Mouse (Mus musculus): ENCODE data around the gene Rassf7.

The Rassf7 gene

DNA sequence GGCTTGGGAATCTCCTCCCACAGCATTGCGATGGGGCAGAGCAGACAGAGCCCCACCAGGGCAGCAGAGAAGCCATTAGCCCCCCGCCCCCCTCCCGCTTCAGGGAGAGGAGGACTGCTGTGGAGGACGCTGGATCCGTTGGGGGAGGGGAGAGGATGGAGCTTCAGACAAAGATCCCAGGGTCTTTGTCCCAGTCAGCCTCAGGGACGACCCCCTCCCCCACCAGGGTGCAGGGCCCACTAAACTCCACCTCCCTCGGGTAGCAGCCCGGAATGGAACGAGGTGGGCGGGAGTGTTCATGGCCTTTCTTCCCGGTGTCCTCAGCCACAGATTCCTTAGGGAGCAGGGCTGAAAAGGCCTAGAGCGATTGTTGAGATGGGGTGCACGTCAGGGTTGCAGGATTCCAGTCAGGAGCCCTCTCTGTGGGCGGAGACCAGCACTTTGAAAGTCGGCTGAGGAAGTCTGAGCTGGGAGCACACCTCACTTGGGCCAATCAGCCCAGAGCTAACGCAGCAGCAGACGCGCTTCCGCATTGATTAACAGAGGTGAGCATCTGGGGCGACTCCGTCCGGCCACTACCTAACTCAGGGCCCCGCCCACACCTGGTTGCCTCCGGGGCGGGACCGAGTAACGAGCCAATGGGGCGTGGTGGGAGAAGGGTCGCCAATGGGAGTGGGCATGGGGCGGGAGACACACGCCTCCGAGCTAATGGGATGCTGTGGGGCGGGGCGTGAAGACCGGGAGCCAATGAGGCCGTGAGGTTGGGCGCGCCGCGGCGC is at the start of gene Rassf7:
Gene Rassf7 (plus strand): TSS at position 760 of the 779 bp plus-strand sequence.
- DNase-seq (ENCODE audit: low read depth, low spot score), result peak; percentile 98

DNA sequence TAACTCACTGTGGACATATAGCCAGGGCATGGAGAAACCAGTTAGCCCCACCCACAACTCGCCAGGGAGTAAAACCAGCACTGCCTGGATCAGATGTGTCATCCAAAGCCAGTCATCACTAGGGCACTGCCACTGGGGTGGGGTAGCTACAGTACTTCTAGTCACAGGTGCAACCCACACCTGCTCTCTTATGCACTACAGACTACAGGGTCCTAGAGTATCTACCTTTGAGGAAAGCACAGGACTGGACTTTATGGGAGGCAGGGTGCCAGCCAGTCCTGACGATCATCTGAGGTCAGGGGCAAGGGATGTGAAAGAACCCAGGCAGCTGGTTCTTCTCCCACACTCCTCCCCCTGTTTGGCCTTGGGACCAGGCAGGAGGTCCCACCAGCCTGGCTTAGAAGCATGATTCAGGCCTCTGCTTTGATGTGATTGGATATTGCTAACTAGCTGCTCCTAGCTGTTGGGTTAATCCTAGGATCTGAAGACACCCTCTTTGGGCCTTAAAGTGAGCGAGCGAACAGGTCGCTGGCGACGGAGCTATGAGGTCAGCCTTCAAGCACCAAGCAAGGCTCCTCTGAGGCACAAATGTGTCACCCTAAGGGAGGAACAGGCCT is 47.7 kb upstream of the Rassf7 start:
- peak; percentile 16 for DNase-seq (ENCODE audit: low read depth, low spot score)

DNA sequence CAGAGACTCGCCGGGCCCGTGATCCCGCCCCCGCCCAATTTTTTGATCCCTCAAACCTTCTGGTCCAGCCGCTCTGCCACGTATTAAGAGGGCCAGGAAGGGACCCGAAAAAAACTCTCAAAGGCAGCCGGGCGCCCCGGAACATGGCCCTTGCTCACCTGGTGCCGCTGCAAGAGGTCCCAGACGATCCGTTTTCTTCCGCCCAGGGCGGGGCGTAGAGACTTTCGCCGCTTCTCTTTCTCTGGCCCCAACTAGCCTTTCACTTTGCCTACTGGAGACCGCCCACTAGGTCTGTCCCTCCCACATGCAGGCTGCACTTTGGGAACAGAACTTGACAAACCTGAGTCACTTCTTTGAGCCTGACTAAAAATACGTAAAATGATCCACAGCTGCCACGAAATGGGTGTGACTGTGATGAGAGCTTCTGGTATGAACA is 47.1 kb upstream of the Rassf7 start:
- peak; percentile 63 for DNase-seq (ENCODE audit: low read depth, low spot score)

DNA sequence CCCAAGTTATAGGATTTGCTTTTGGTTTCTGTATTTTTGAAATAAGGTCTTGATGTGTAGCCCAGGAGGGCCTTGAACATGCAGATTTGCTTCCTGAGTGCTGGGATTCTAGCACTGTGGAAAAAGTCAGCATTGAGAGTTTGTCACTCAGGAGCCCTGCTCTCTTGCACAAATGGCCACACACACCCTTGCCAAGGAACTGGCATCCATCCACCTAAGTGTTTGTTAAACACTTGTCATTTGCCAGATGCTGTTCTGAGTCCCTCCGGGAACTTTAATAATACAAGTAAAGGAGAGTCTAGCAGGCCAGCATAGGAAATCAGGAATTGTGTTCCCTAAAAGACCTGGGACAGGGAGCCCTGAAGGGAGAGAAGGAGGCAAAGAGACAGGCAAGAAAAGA is 46.4 kb upstream of the Rassf7 start:
- no peak for DNase-seq (ENCODE audit: low read depth, low spot score)

DNA sequence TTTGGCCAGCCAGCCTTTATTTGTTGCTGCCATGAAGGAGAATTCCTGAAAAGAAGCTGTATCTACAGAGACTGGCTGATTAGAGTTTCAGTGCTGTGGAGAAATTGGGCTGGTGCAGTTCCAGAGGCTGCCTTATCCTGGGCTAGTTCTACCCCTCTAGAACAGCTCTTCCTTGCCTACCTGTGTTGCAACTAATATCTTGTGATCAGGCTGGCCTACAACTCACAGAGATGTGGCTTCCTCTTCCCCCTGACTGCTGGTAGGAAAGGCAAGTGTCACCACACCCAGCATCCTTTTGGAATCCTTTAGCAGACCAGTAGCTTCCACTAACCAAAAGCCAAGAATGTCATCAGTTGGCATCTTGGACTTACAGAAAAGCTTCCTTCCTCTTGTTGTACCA is 45.8 kb upstream of the Rassf7 start:
- DNase-seq (ENCODE audit: low read depth, low spot score), result no peak

DNA sequence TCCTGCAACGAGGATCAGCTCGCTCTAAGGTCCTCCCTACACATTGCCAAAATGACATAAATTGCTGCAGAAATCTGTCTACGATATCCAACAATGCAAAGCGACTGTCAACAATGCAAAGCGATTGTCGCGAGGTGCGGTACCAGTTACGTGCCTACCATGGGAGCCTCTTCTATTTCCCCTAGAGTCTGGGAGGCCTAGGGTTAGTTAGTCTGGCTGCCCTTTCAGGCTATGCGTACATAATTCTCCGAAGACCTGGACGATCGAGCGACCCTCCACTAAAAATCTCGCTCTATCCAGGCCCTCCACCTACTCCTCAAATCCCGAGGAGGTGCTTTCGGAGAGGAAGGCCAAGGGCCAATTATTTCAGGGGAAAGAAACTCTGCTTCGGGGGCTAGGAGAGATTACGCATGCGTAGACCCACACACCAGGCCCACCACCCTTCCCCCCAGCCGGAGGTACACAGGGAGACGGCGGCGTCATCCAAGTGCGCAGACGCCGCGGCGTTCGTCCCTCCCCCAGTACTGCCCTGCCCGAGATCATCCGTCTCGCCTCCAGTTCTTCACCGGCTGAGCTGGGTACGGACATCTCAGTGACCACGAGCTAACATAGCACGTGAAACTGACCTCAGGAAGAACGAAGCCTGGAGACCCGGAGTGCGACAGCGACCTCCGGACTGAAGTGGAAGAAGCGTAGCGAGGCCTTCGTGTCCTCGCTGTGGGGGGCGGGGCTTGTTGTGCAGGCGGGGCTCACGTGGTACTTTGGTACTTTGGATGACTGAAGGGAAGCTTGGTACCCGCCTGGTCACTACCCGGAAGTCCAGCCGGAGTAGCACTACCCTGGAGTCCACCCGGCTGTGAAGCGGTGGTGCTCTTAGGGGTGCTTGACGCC is 43.3 kb upstream of the Rassf7 start, which contains the start of gene Rnh1:
Gene Rnh1 (minus strand): TSS at position 742 of the 891 bp plus-strand sequence.
- peak; percentile 93 for DNase-seq (ENCODE audit: low read depth, low spot score)

DNA sequence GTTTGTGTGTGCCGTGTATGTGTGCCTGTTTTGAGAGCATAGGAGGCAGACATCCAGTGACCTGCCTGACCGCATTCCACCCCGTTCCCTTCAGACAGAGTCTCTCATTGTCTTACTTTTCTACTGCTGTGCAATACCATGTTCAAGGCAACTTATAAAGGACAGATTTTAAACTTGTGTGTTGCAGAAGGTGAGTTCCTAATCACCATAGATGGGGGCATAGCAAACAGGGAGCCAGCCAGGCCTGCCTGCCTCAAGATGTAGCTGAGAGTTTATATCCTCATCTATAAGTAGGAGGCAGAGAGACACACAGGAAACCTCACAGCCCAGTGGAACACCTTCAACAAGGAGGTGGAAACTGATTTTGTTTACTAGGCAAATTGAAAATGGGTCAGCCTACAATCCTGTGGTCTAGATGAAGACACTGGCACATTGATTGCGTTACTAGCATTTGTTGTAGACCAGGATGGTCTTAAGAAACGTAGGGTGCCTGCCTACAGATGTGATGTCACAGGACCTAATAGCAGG is 42.3 kb upstream of the Rassf7 start:
- DNase-seq (ENCODE audit: low read depth, low spot score), result peak; percentile 63

DNA sequence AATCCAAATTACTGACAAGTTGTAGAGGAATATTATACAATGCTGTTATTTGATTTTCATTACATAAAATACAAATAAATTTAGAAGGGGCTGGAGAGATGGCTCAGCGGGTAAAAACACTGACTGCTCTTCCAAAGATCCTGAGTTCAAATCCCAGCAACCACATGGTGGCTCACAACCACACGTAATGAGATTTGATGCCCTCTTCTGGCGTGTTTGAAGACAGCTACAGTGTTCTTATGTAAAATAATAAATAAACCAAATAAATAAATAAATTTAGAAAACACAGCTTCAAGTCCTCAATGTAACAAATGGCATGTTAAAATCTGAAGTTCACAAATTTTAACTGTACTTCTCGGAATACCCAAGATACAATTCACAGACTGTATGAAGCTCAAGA is 40.6 kb upstream of the Rassf7 start:
- no peak for DNase-seq (ENCODE audit: low read depth, low spot score)

DNA sequence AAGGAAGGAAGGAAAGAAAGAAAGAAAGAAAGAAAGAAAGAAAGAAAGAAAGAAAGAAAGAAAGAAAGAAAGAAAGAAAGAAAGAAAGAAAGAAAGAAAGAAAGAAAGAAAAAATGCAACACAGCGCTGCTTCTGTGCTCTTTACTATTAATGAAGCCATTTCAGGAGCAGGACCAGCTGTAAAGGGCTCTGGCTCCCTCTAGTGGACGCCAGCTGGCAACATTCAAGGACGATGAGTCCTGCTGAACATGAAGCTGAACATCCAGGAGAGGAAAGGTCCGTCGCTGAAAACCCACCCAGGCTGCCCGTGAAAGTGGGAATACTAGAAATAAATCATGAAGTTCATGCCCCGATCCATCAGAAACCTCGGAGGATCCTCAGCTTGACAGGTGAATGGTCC is 39.5 kb upstream of the Rassf7 start:
- peak; percentile 88 for DNase-seq (ENCODE audit: low read depth, low spot score)

DNA sequence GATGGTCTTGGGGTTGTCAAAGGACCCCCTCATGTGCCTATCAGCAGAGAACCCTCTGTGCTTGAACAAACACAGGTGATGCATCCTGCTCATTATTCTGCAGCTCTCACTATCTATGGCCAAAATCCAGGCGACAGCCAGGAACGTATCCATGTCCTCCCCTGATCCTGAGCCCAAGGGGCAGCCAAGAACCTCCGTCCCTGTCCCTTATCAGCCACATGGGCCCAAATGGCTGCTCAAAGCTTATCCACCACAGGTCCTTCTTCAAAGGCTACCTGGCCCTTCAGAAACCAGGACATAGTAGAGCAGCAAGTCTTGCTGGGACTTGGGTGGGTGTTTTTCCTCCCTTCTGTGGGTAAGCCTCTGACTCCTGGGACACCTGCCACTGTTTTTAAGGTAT is 27.5 kb upstream of the Rassf7 start:
- DNase-seq (ENCODE audit: low read depth, low spot score), result no peak

DNA sequence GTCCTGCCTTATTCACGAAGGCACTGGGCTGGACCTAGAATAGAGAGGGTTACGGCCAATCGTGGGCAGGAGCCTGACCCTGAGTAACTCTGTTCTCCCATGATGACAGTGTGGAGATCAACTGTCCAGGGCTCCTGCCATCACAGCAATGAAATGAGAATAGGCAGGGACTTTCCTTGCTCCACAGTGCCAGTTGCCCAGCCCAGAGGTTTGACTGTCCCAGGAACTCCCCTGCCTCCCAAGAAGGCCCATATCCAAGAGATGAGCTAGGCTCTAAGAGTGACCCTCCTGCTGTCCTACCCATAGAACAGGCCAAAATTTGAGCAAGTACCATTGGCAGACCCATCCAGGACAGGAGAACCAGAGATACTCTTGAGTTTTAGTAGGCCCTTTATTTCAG is 26.9 kb upstream of the Rassf7 start:
- no peak for DNase-seq (ENCODE audit: low read depth, low spot score)

DNA sequence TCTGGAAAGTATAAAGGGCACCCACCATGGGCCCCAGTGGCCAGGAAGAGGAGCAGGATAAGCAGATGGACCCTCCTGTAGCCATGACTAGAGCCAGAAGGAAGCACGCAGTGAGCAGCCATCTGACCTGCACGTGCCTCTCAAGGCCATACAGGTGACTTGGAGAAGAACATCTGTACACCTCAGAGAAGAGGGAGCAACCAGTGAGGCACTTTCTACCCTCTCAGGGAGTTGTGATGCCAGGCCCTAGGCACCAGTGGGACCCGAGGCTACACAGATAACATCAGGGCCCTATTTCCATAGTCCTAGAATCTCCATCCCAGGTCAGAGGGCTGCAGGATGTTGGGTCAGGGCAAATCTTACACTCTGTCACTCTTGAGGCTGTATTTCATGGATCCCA is 25.4 kb upstream of the Rassf7 start:
- no peak for DNase-seq (ENCODE audit: low read depth, low spot score)

DNA sequence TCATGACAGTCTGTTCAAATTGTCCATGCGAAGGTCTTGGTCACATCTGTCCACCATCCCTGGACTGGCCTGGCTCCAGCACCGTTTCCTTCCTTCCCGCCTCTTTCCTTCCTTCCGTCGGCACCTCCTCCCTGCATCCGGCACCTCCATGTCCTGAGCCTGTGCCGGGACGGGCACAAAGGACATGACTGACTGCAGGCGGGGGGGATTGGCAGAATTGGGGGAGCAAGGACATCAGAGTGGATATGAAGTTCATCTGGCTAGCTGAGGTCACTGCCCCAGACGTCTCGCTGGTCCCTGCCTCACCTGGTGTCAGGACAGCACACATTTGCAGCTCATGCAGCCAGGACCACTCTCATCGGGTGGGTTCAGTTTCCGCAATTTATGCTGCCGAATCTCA is 24.6 kb upstream of the Rassf7 start:
- DNase-seq (ENCODE audit: low read depth, low spot score), result no peak

DNA sequence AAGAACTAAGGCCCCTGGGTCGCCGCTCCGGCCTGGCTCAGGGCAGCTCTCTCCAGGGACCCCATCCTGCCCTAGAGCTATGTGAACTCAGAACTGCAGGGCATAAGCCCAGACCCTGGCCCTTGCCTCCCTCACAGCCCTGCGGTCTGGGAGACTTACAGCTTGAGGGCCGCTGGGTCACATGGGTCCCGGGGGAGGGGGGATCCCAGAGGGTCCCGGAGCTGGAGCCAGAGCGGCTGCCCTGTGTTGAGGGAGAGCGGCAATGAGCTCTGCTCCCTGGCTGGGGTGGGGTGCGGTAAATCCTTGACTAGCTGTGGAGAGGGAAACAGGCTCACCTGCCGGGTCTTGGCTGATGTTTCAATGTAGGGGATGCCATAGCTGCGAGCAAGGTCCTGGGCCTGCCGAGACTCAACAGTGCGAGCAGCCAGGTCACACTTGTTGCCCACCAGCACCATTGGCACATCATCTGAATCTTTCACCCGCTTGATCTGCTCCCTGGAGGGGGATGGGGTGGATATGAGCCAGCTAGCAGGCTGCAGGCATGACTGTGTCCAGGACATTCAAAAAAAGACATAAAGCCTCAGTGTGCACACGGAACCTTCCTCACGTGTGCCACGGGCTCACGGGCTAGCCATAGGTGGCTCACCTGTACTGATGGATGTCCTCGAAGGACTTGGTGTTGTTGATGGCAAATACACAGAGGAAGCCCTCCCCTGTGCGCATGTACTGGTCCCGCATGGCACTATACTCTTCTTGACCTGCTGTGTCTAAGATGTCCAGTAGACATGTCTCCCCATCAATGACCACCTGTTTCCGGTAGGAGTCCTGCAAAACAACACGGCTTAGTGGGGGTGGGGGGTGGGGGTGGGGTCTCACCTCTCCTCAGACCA is 23.6 kb upstream of the Rassf7 start:
- no peak for DNase-seq (ENCODE audit: low read depth, low spot score)

DNA sequence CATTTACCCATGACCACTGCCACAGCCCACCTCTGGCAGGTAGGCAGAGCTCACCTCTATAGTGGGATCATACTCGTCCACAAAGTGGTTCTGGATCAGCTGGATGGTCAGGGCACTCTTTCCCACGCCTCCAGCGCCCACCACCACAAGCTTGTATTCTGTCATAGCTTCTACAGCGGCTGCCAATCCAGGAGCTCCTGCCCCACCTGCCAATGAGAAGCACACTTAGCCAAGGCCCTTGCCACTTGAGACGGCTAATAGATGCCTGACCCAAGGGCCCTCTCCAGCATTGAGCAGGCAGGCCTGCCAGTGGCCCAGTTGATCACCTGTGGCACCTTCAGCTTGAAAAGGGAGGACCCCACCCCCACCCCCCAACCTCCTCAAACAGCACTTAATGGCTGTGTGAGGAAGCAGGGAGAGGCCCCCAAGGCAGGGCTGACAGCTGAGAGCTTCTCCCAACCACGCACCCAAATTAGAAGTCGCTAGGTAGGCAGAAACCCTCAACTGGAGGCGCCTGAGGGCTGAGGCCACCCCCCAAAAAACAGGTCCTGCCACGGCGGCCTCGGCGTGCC is 22.8 kb upstream of the Rassf7 start:
- DNase-seq (ENCODE audit: low read depth, low spot score), result peak; percentile 20

DNA sequence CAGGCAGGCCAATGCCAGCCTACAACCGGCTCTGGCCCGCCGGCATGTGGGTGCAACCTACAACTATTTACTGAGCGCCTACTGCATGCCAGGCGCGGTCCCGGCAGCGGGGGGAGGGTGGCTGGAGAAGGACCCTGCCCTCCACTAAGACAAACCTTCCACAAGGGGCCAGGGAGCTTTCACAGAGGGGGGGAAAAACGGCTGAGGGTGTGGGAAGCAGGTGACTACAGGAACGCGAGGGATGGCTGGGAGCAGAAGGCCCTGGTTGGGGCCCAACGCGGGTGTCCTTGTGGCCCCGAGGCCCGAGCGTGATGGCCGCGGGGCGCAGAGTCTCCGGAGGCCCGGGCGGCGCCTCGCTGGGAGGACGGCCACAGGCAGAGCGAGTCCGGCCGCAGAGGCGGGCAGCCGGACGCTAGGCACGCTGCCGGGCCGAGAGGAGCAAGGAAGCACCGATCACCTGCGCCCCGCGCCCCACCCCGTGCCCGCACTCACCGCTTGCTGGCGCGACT is 22.3 kb upstream of the Rassf7 start:
- no peak for DNase-seq (ENCODE audit: low read depth, low spot score)

DNA sequence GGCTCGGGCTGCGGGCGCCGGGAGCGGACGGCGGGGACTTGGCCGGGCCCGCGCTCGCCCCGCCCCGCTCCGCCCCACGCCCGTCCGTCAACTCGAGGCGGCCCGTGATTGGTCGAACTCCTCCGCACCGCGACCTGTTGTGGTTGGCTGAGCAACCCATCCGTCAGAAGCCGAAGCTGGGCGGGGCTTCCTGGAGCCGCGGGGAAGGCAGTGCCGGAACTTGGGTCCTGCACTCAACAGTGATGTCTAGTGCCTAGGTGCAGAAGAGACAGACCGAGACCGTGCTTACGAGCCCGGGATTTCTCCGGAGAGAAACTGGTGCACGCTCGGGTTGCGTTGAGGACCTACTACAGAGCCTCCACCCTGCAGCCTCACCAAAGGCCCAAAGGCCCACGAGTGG is 21.7 kb upstream of the Rassf7 start, which contains the start of the genes Hras and Lrrc56:
Gene Hras (minus strand): TSS at position 58 of the 400 bp plus-strand sequence.
Gene Lrrc56 (plus strand): TSS at position 210 of the 400 bp plus-strand sequence.
- peak; percentile 98 for DNase-seq (ENCODE audit: low read depth, low spot score)

DNA sequence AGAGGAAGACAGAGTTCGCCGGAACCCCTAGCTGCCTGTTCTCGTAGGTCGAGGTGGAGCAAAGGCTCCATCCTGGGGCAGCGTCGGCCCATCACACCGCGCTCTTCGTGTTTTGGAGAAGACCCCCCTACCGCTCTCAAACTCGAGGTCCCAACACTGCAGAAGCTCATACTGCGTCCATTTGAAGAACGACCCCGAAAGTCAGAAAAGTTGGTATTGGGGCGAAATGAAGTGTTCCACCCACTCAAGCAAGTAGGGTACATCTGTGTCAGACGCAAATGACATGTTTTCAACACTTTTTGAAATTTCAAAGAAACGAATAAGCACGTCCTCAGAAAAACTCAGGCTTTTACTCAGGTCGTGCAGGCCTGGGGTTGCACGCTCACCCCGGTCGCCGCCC is 21.3 kb upstream of the Rassf7 start:
- no peak for DNase-seq (ENCODE audit: low read depth, low spot score)

DNA sequence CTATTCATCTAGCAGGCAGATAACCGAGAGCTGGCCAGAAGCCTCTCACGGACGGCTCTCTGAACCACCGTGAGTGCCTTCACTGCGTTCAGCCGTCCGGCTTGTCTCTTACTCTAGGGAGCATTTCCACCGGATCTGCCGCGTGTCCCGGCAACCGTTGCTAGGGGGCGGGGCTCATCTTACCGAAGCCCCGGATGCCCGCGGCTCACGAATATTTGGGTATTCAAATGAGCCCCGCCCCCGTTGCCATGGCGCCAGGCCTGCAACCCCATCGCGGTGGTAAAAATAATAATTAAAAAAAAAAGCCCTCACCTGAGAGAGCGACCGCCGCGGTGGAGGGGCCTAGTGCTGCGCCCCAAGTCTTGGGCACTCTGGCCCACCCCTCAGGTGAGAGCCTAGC is 20.8 kb upstream of the Rassf7 start:
- DNase-seq (ENCODE audit: low read depth, low spot score), result peak; percentile 93

DNA sequence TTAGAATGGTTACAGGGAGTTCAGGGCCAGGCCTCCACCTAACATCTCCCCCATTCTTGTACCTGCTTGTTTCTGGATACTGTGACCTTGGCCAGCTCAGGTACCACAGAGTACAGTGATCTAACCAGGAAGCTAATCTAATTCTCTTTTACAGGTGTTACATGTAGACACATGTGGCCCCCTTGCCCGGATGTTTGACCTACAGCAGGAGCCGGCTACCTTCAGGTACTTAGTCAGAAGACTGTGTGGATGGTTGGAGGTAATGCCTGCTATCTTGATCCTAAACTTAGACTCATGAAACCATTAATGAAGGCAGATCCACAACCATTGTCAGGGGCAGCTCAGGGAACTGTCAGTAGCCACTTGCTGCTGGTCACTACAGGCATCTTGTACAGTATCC is 19.9 kb upstream of the Rassf7 start:
- no peak for DNase-seq (ENCODE audit: low read depth, low spot score)
